In genomic region chr11:6545857-6546192, GRCm38 (mm10) we compare ENCODE assay signal across 7 mouse cellular contexts. TPM values are rescaled to one million over a fixed set of nuclear protein-coding genes. Genes with fewer than 3 reads are reported as not detected.
DNase-seq lines count a peak whose midpoint lies in the region; ATAC-seq and TF ChIP-seq lines count a peak whose summit lies in the region.

No protein-coding gene starts in this region.

- DNase-seq in limb, embryonic 14.5 days (ENCODE audit: low spot score), result no peak
- no peak for DNase-seq in cerebellum, postnatal 14 days
- DNase-seq in layer of hippocampus, adult 8-10 months (ENCODE audit: low spot score in 2 of 2), result no peak

- H3K27me3 ChIP-seq in megakaryocyte, embryonic 14.5 days (replicated peaks), result no peaks in the 10 kb centered on the region
- H3K27me3 ChIP-seq in forebrain, embryonic 12.5 days, result no peaks in the 10 kb centered on the region
- no peaks in the 10 kb centered on the region for H3K27me3 ChIP-seq in limb, embryonic 14.5 days (ENCODE audit: control insufficient read depth, insufficient read depth, low read length)
- no peaks in the 10 kb centered on the region for H3K27me3 ChIP-seq in stomach, embryonic 15.5 days (replicated peaks)

- H3K4me2 ChIP-seq in forebrain, embryonic 12.5 days, result peak overlapping the region; percentile 73
- H3K4me2 ChIP-seq in limb, embryonic 14.5 days (replicated peaks; ENCODE audit: low read depth, low read length, severe bottlenecking), result peak overlapping the region; percentile 65
- peak overlapping the region; percentile 55 for H3K4me2 ChIP-seq in stomach, embryonic 15.5 days

- H3K4me1 ChIP-seq in megakaryocyte, embryonic 14.5 days, result peaks cover 40% of the 10 kb centered on the region
- peaks cover 8% of the 10 kb centered on the region for H3K4me1 ChIP-seq in forebrain, embryonic 12.5 days
- peaks cover 8% of the 10 kb centered on the region for H3K4me1 ChIP-seq in limb, embryonic 14.5 days (ENCODE audit: control insufficient read depth, insufficient read depth, low read length)
- H3K4me1 ChIP-seq in stomach, embryonic 15.5 days, result peaks cover 11% of the 10 kb centered on the region; the same call in 1 of the 2 replicates

- peak overlapping the region; percentile 94 for H3K4me3 ChIP-seq in megakaryocyte, embryonic 14.5 days (replicated peaks)
- H3K4me3 ChIP-seq in forebrain, embryonic 12.5 days (replicated peaks), result peak overlapping the region; percentile 95
- peak overlapping the region; percentile 70 for H3K4me3 ChIP-seq in limb, embryonic 14.5 days (replicated peaks; ENCODE audit: low read length)
- H3K4me3 ChIP-seq in stomach, embryonic 15.5 days (replicated peaks), result peak overlapping the region; percentile 84

- peak overlapping the region; percentile 98 for H3K27ac ChIP-seq in forebrain, embryonic 12.5 days
- H3K27ac ChIP-seq in limb, embryonic 14.5 days (replicated peaks; ENCODE audit: low read depth, low read length), result peak overlapping the region; percentile 96
- H3K27ac ChIP-seq in stomach, embryonic 15.5 days, result peak overlapping the region; percentile 98

- peaks cover 12% of the 10 kb centered on the region for H3K36me3 ChIP-seq in megakaryocyte, embryonic 14.5 days (replicated peaks; ENCODE audit: low read length)
- H3K36me3 ChIP-seq in forebrain, embryonic 12.5 days (replicated peaks), result no peaks in the 10 kb centered on the region; the same call in 1 of the 2 replicates
- H3K36me3 ChIP-seq in limb, embryonic 14.5 days (ENCODE audit: control insufficient read depth, insufficient read depth, low read length), result no peaks in the 10 kb centered on the region; the same call in 1 of the 2 replicates
- H3K36me3 ChIP-seq in stomach, embryonic 15.5 days, result no peaks in the 10 kb centered on the region

- TF ChIP-seq POLR2A in limb, embryonic 14.5 days (IDR thresholded peaks at IDR 0.05; ENCODE audit: borderline replicate concordance, extremely low read depth, insufficient read depth, insufficient read length), result no peak

- peak overlapping the region; percentile 91 for H3K9ac ChIP-seq in forebrain, embryonic 12.5 days
- H3K9ac ChIP-seq in limb, embryonic 14.5 days (ENCODE audit: low read depth, low read length, severe bottlenecking), result peak overlapping the region; percentile 88
- H3K9ac ChIP-seq in stomach, embryonic 15.5 days, result no peak overlapping the region

- H3K9me3 ChIP-seq in megakaryocyte, embryonic 14.5 days, result no peaks in the 10 kb centered on the region
- no peaks in the 10 kb centered on the region for H3K9me3 ChIP-seq in forebrain, embryonic 12.5 days
- no peaks in the 10 kb centered on the region for H3K9me3 ChIP-seq in limb, embryonic 14.5 days (ENCODE audit: control insufficient read depth, low read length)
- no peaks in the 10 kb centered on the region for H3K9me3 ChIP-seq in stomach, embryonic 15.5 days

- ATAC-seq in megakaryocyte, adult 5-6 weeks (ENCODE audit: poor library complexity, severe bottlenecking), result no peak
- peak; percentile 27 for ATAC-seq in forebrain, embryonic 12.5 days (ENCODE audit: low FRiP score)
- ATAC-seq in limb, embryonic 14.5 days (ENCODE audit: low FRiP score, low read depth), result no peak
- ATAC-seq in stomach, embryonic 15.5 days (ENCODE audit: insufficient read depth, low FRiP score, low read depth), result peak; percentile 1; the same call in 1 of the 2 replicates

- 31% methylated on average over 3 of the region's 3 CpGs for WGBS in forebrain, embryonic 12.5 days
- 20% methylated on average over 3 of the region's 3 CpGs for WGBS in limb, embryonic 14.5 days
- WGBS in stomach, embryonic 15.5 days, result 20% methylated on average over 3 of the region's 3 CpGs

RNA-seq across cellular contexts. Expression of gene Ccm2, which starts 0.9 kb away (rescaled TPM):
- 11.6 and 24.8 TPM in 2 replicates for polyA plus RNA-seq in megakaryocyte, embryonic 14.5 days (2012; ENCODE audit: insufficient read depth, low replicate concordance)
- total RNA-seq in megakaryocyte, adult 5-6 weeks (2015), result 32.2 and 32.4 TPM in 2 replicates
- 63.5 and 63.9 TPM in 2 replicates for total RNA-seq in megakaryocyte, adult 5-6 weeks (2017)
- polyA plus RNA-seq in forebrain, embryonic 12.5 days (2016; fragmentation: Nextera tagmentation; extraction: Ambion mirVana), result 89.9 and 90.7 TPM in 2 replicates
- polyA plus RNA-seq in limb, embryonic 14.5 days (2012; rRNA removed), result 104 and 123 TPM in 2 replicates
- 96.0 and 98.9 TPM in 2 replicates for polyA plus RNA-seq in limb, embryonic 14.5 days (2014; fragmentation: Nextera tagmentation; extraction: Ambion mirVana)
- 75.4 and 76.3 TPM in 2 replicates for polyA plus RNA-seq in stomach, embryonic 15.5 days (2015; fragmentation: Nextera tagmentation; extraction: Ambion mirVana)
- total RNA-seq in layer of hippocampus, adult 8-10 months (2022), result 10 to 100 TPM; 47.4 to 53.9 (median 52.2) TPM

RNA-seq across cellular contexts. Expression of gene Myo1g, which starts 25.1 kb away (rescaled TPM):
- polyA plus RNA-seq in megakaryocyte, embryonic 14.5 days (2012; ENCODE audit: insufficient read depth, low replicate concordance), result 28.0 and 34.2 TPM in 2 replicates
- total RNA-seq in megakaryocyte, adult 5-6 weeks (2015), result 161 and 175 TPM in 2 replicates
- 182 and 197 TPM in 2 replicates for total RNA-seq in megakaryocyte, adult 5-6 weeks (2017)
- 0.31 and 0.63 TPM in 2 replicates for polyA plus RNA-seq in forebrain, embryonic 12.5 days (2016; fragmentation: Nextera tagmentation; extraction: Ambion mirVana)
- 3.9 and 5.0 TPM in 2 replicates for polyA plus RNA-seq in limb, embryonic 14.5 days (2012; rRNA removed)
- 3.1 and 3.2 TPM in 2 replicates for polyA plus RNA-seq in limb, embryonic 14.5 days (2014; fragmentation: Nextera tagmentation; extraction: Ambion mirVana)
- 3.5 and 4.3 TPM in 2 replicates for polyA plus RNA-seq in stomach, embryonic 15.5 days (2015; fragmentation: Nextera tagmentation; extraction: Ambion mirVana)
- total RNA-seq in layer of hippocampus, adult 8-10 months (2022), result 1 to 10 TPM in 1 of 4 experiments, under 1 TPM in 3; 0.39 to 1.3 (median 0.51) TPM

Comparison
In these comparisons a context has a peak if more than half of its experiments do, and no peak if none do; other contexts are left out.
1. ATAC-seq: peak in forebrain, embryonic 12.5 days (single experiment) and stomach, embryonic 15.5 days (single experiment); none in megakaryocyte, adult 5-6 weeks (single experiment) and limb, embryonic 14.5 days (single experiment).
2. Peak in every context shown above with its lines, with median percentiles within 50 percentile points of each other: H3K4me3 ChIP-seq, H3K27ac ChIP-seq and H3K4me2 ChIP-seq.